Comparison of ENCODE assay signal across 11 mouse cellular contexts in genomic region chr6:135363344-135364040, GRCm38 (mm10). TPM values are rescaled to one million over a fixed set of nuclear protein-coding genes. Genes with fewer than 3 reads are reported as not detected.
A peak's percentile ranks its signal among the peaks of the same experiment; 100 is the strongest.
DNase-seq lines count a peak whose midpoint lies in the region; ATAC-seq and TF ChIP-seq lines count a peak whose summit lies in the region.
"Had no signal": no experiment of that assay in that cellular context is flagged by ENCODE, and none has a peak within 500 bp of the region (broad histone marks: within the 10 kb centered on the region; RNA-seq: fewer than 3 reads in every experiment).

No protein-coding gene starts in this region.

- H3K4me1 ChIP-seq in heart, embryonic 14.5 days (ENCODE audit: control insufficient read depth in 2 of 2, insufficient read depth in 2 of 2, low read length in 2 of 2) = peaks cover 7 to 16% of the 10 kb centered on the region in 2 experiments
- H3K4me1 ChIP-seq in thymus, adult 2 months (replicated peaks; ENCODE audit: control insufficient read depth, insufficient read depth, low read length) = peaks cover 34% of the 10 kb centered on the region
- peaks cover 27% of the 10 kb centered on the region for H3K4me1 ChIP-seq in intestine, embryonic 15.5 days (replicated peaks)

- no peaks in the 10 kb centered on the region for H3K27me3 ChIP-seq in heart, embryonic 14.5 days (ENCODE audit: control insufficient read depth, insufficient read depth, low read length)
- no peaks in the 10 kb centered on the region for H3K27me3 ChIP-seq in thymus, adult 2 months (ENCODE audit: control insufficient read depth, insufficient read depth, low read length)
- H3K27me3 ChIP-seq in intestine, embryonic 15.5 days (replicated peaks) = no peaks in the 10 kb centered on the region

- intact Hi-C loops in heart, postnatal 10 days (cut with DNase I) = loop anchor here (2.0 kb wide), 2 partner anchors 49 to 113 kb away; no protein-coding TSS in a partner anchor

- H3K27ac ChIP-seq in heart, embryonic 14.5 days (replicated peaks in 1 of 2; ENCODE audit: control insufficient read depth in 1 of 2, insufficient read depth in 1 of 2, low read depth in 2 of 2, low read length in 2 of 2) = peak overlapping the region; percentile 83 to 86
- H3K27ac ChIP-seq in thymus, adult 2 months (ENCODE audit: control insufficient read depth, insufficient read depth, low read length) = peak overlapping the region; percentile 80
- H3K27ac ChIP-seq in intestine, embryonic 15.5 days = peak overlapping the region; percentile 92

- WGBS in heart, embryonic 14.5 days = 51% methylated on average over 10 of the region's 10 CpGs
- WGBS in thymus, adult 2 months = 7% methylated on average over 10 of the region's 10 CpGs
- WGBS in intestine, embryonic 15.5 days = 40% methylated on average over 10 of the region's 10 CpGs

- no peaks in the 10 kb centered on the region for H3K36me3 ChIP-seq in heart, embryonic 14.5 days (ENCODE audit: control insufficient read depth, insufficient read depth, low read length)
- H3K36me3 ChIP-seq in thymus, adult 2 months (ENCODE audit: control insufficient read depth, insufficient read depth, low read length) = no peaks in the 10 kb centered on the region
- H3K36me3 ChIP-seq in intestine, embryonic 15.5 days = no peaks in the 10 kb centered on the region

- H3K4me3 ChIP-seq in heart, embryonic 14.5 days (ENCODE audit: control insufficient read depth in 1 of 2, insufficient read depth in 1 of 2, low read depth in 1 of 2, low read length in 2 of 2) = peak overlapping the region; percentile 47 to 60
- peak overlapping the region; percentile 33 for H3K4me3 ChIP-seq in thymus, adult 2 months (ENCODE audit: control insufficient read depth, insufficient read depth, low read length)
- H3K4me3 ChIP-seq in intestine, embryonic 15.5 days (replicated peaks) = peak overlapping the region; percentile 41

- peak overlapping the region; percentile 73 for H3K9ac ChIP-seq in heart, embryonic 14.5 days (ENCODE audit: low read length)
- peak overlapping the region; percentile 36; the same call in 1 of the 2 replicates for H3K9ac ChIP-seq in intestine, embryonic 15.5 days

- peak overlapping the region; percentile 60 for H3K4me2 ChIP-seq in heart, embryonic 14.5 days (ENCODE audit: low read length)
- peak overlapping the region; percentile 58 for H3K4me2 ChIP-seq in intestine, embryonic 15.5 days (replicated peaks)

- no peak for TF ChIP-seq POLR2A in thymus, adult 2 months (IDR thresholded peaks at IDR 0.05; ENCODE audit: control insufficient read depth, extremely low read depth, insufficient read depth, low read length, poor library complexity)

- DNase-seq in heart, postnatal 10 days = no peak
- DNase-seq in thymus, adult 2 months = peak; percentile 13
- no peak for DNase-seq in thymus, postnatal 25 days
- peak; percentile 20 for DNase-seq in yolk sac, embryonic 10.5 days (ENCODE audit: low spot score)
- DNase-seq in layer of hippocampus, postnatal 25 days (ENCODE audit: extremely low spot score in 1 of 2, low spot score in 1 of 2) = no peak
- DNase-seq in urinary bladder, adult 2 months (ENCODE audit: low spot score) = no peak
- DNase-seq: spleen, adult 18-20 months had no signal

- no peak for ATAC-seq in heart, embryonic 14.5 days (ENCODE audit: insufficient number of reproducible peaks, insufficient read depth, low FRiP score, low read depth)
- ATAC-seq in intestine, embryonic 15.5 days = no peak

- H3K9me3 ChIP-seq in heart, embryonic 14.5 days (ENCODE audit: control insufficient read depth, low read length) = no peaks in the 10 kb centered on the region
- no peaks in the 10 kb centered on the region for H3K9me3 ChIP-seq in intestine, embryonic 15.5 days

- TF ChIP-seq CTCF in thymus, adult 2 months (IDR thresholded peaks at IDR 0.05; ENCODE audit: borderline replicate concordance, control insufficient read depth, extremely low read depth, insufficient read depth, low read length, poor library complexity) = no peak

RNA-seq across cellular contexts. Expression of gene Emp1, which starts 1.1 kb away (rescaled TPM):
- 16.6 and 17.2 TPM in 2 replicates for polyA plus RNA-seq in heart, embryonic 14.5 days (2014; fragmentation: Nextera tagmentation; extraction: Ambion mirVana)
- 100 to 1,000 TPM; 192 to 206 TPM for total RNA-seq in heart, postnatal 10 days (2021)
- 57.5 and 69.9 TPM in 2 replicates for polyA plus RNA-seq in thymus, adult 2 months (2012; rRNA removed)
- polyA plus RNA-seq in intestine, embryonic 15.5 days (2015; fragmentation: Nextera tagmentation; extraction: Ambion mirVana) = 45.7 and 49.4 TPM in 2 replicates
- total RNA-seq in layer of hippocampus, postnatal 25 days (2021) = 1 to 10 TPM; 2.4 to 2.5 TPM
- 102 and 112 TPM in 2 replicates for polyA plus RNA-seq in urinary bladder, adult 2 months (2012; rRNA removed)

RNA-seq across cellular contexts. Expression of gene Pbp2, which starts 53.3 kb away (rescaled TPM):
- polyA plus RNA-seq in heart, embryonic 14.5 days (2014; fragmentation: Nextera tagmentation; extraction: Ambion mirVana) = not detected in 2 replicates
- not detected for total RNA-seq in heart, postnatal 10 days (2021)
- polyA plus RNA-seq in thymus, adult 2 months (2012; rRNA removed) = not detected in 2 replicates
- 0.25 TPM in 1 of 2 replicates, not detected in the other for polyA plus RNA-seq in intestine, embryonic 15.5 days (2015; fragmentation: Nextera tagmentation; extraction: Ambion mirVana)
- total RNA-seq in layer of hippocampus, postnatal 25 days (2021) = not detected
- 0.41 and 0.52 TPM in 2 replicates for polyA plus RNA-seq in urinary bladder, adult 2 months (2012; rRNA removed)
- total RNA-seq: gastrocnemius, adult 18-20 months; megakaryocyte progenitor cell, adult 5-6 weeks had no signal

Comparison
In these comparisons a context has a peak if more than half of its experiments do, and no peak if none do; other contexts are left out.
1. DNase-seq: peak in thymus, adult 2 months (single experiment) and yolk sac, embryonic 10.5 days (single experiment); none in heart, postnatal 10 days (0 of 2), thymus, postnatal 25 days (single experiment), layer of hippocampus, postnatal 25 days (0 of 2) and urinary bladder, adult 2 months (single experiment).
2. Peak in every context shown above with its lines, with median percentiles within 50 percentile points of each other: H3K27ac ChIP-seq and H3K4me3 ChIP-seq.